Mouse (Mus musculus) common myeloid progenitor, adult 5-6 weeks (primary cell): ENCODE measurements at regions not wholly inside any gene's neighbourhood (a gene's known extent, or its start where the extent isn't known, plus 50 kb on each side); places are given as distances from the start of the nearest gene placed in this dataset.

Experiments used
- ATAC-seq: replicated peaks from 2 replicates; pipeline ENCODE4 v1.8.0; 2016; ENCODE audit warnings: low read depth, mild to moderate bottlenecking, moderate TSS enrichment, inconsistent platforms; ENCODE audit not compliant: poor library complexity, severe bottlenecking

GRCm38 (mm10) chr3:35299036-35299435 is 454.9 kb upstream of the Atp11b start:
- no peak for ATAC-seq

DNA sequence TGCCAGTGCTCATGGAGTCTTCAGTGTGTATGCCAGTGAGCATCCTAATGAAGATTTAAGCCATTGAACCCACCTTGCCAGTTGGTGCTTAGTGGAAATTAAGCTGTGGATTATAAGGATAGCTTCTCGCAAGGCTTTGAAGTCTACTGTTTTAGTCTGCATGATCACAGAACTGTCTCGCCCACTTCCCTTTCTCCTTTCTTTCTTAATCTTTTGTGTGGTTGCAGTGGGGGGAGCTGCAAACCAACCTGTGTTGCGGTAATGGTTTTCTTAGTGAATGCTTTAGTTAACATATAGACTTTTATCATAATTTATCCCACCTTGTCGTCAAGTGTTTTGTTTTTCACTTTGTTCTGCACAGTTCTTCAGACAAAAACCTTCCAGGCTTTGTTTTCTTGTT is 447.9 kb upstream of the Atp11b start:
- ATAC-seq = no peak

DNA sequence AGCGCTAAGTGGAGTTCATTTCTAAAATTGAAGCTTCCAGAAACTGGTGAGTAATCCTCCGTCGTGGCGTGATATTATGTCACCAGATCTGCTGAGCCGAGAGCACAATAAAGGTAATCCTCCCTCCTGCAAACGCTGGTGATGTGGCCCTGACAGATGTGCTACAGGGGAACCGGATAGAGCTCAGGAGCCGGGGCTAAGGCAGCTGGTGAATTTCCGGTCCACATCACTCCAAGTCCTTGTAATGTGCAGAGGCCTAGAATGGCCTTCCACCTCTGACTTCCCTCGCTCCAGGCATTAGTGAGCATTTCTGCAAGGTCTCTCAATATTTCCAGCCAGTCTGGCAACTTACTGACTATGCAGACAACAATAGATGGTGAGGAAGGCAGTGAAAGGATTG is 439.7 kb upstream of the Atp11b start:
- no peak for ATAC-seq

- no peak for ATAC-seq
Measured at GRCm38 (mm10) chr3:35315162-35315561, 438.7 kb upstream of the Atp11b start.

GRCm38 (mm10) chr3:35318348-35318747 is 435.6 kb upstream of the Atp11b start:
- no peak for ATAC-seq

- ATAC-seq = no peak
Measured at GRCm38 (mm10) chr3:35320844-35321393, 433.0 kb upstream of the Atp11b start.

- ATAC-seq = no peak
Measured at GRCm38 (mm10) chr3:35321991-35322390, 431.9 kb upstream of the Atp11b start.

- no peak for ATAC-seq
Measured at GRCm38 (mm10) chr3:35322899-35323298, 431.0 kb upstream of the Atp11b start.

- ATAC-seq = no peak
Measured at GRCm38 (mm10) chr3:35323450-35324077, 430.3 kb upstream of the Atp11b start.

GRCm38 (mm10) chr3:35324186-35324585 is 429.7 kb upstream of the Atp11b start:
- ATAC-seq = no peak

DNA sequence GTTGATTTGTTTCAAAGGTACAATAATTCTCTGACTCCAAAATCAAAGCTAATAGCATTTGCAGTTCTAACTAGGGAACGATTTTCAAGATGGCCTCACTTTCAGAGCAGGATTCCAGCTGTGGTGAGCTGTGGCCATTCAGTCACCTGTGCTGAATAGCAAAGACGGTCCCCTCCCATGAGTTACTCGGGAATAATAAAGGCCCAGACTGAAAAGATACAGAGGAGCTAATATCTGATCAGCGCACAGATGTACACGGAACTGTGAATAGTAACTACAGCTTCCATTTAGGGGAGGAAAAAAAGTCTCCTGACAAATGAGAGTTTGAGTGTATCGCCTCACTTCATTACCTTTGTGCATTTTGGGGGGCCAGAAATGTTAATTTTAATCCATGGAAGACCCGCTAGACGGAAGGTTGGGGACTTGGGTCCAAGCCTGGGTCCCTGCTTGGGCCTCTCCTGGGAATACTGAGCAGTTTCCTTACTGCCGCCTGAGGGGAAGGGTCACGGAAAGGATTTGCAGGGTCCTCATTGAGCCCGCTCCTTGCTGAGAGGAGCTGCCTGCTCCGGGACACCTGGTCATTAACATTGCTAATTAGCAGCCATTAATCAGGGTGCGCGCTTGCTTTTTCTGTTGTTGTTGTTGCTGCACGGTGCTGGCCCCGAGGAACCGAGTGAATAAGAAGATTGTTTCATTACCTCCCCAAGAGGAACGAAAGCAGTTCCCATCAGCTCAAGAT is 421.2 kb upstream of the Atp11b start:
- no peak for ATAC-seq

DNA sequence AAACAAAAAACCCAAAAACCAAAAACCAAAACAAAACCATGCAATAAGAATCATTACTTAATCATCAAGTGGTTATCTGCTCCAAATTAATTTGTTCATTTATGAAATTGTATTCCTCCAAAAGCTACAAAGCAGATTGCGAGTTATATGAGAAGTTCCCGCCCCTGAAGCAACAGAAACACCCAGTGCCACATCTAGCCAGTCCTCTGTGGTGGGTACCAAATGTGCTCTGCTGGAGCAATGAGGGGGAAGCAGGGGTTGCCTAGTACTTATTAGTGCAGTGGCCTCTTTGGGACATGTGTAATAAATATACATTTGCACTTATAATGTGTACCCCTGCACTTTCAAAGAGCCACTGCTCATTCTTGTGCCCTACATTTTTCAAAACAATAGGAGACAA is 419.9 kb upstream of the Atp11b start:
- no peak for ATAC-seq

DNA sequence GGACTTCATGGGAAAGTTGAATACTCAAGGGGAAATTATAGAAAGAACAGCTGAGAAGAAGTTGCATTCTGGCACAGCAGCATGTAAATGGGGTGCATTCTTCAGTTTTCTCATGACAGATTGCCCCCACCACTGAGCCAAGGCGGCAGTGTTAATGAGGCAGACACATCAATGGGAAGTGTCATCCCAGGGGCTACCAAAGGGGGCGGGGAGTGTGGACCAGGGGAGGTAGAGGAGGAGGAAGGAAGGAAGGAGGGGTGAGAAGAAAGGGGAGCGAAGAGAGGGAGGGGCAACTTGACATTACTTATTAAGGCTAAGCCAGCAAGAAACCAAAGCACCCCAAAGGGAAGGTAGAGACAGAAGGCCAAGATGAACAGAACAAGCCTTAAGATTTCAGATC is 419.4 kb upstream of the Atp11b start:
- ATAC-seq = no peak

DNA sequence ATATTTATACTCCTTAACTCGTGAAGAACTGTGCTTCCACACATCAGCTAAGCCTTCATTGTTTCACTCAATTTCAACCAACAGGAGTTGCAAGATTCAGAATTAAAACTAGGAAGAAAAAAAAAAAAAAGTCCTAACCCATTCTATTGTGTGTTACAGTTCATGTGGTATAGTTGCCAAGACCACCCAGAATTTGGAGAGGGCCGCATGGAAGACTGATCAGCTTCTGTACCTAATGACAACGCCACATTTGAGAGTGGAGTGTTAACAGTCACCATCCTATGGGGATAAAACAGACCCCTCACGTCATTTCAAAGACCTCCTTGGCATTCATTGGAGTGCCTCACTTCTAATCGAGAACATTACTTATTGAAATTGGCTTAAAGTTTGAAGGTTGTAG is 418.1 kb upstream of the Atp11b start:
- no peak for ATAC-seq

DNA sequence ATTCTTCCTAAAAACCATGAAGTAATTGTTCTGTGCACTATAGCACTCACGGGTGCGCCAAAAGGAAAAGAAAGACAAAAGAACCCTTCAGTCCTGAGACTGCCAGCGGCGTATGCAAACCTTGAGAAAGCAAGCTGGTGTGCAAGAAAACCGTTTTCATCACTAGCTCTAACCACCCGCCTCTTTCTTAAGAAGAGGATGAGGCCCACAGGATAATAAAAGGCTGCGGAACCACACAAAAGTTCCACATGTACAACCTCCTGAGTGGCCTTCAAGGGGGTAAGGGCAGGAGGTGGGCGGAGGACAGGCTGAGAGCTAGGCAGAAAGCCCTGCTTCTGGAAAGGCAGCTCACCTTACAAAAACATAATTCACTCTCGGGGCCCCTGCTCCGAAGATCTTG is 413.4 kb upstream of the Atp11b start:
- ATAC-seq = no peak

GRCm38 (mm10) chr3:35340935-35341800 is 412.7 kb upstream of the Atp11b start:
- ATAC-seq = no peak

DNA sequence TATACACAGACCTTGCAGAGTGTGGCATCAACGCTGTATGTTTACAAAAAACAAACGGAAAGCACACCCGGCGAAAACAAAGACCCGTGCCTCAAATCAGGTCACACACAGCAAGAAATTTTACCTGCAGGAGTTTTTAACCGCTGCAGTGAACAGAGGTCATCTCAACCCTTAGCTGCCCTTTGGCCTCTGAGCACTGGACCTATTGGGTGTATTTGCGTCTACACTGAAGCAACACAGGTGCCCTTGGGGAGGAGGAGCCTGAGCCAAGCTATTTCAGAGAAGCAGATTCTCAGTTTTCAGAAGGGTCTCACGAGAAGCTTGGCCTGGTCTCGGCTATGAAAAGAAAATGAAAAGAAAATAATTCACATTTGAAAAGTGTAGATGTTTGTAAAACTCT is 412.1 kb upstream of the Atp11b start:
- ATAC-seq = no peak

DNA sequence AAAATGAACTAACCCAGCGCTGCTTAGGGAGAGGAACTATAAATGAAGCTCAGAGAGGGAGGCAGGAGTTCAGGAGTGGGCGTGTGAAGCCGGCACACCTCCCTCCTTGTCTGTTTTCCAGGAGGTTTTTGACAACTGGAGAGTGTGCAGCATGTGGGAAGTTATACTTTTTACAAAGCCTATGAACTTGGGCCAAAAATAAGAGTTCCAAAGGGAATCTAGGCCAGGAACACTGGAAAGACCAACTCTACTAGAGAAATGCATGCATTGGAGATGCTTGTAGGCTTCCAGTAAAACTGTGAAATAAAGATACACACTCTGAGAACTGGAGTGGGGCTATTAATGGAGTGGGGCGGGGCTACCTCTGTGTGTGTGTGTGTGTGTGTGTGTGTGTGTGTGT is 411.3 kb upstream of the Atp11b start:
- no peak for ATAC-seq

DNA sequence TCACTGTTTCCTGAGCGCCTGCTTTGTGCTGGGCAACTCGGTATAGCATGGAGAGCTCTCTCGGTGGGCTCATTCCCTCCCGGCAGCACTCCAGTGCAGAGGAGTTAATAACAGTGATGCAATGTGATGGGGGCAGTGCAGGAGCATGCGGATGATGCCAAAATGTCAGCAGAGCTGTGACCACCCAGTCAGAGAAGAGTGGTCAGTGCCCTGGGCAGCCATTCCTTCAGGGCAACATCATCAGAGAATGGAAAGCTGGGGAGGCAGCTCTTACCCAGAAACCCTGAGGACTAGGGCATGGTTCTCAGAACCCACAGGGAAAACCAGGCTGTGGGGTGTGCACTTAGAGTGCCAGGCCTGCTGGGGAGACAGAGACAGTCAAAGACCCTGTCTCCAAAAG is 410.0 kb upstream of the Atp11b start:
- ATAC-seq = no peak

GRCm38 (mm10) chr3:35349114-35349513 is 404.8 kb upstream of the Atp11b start:
- no peak for ATAC-seq

GRCm38 (mm10) chr3:35353442-35353841 is 400.5 kb upstream of the Atp11b start:
- no peak for ATAC-seq
